Mouse (Mus musculus): ENCODE results near the gene Clec16a.

DNA sequence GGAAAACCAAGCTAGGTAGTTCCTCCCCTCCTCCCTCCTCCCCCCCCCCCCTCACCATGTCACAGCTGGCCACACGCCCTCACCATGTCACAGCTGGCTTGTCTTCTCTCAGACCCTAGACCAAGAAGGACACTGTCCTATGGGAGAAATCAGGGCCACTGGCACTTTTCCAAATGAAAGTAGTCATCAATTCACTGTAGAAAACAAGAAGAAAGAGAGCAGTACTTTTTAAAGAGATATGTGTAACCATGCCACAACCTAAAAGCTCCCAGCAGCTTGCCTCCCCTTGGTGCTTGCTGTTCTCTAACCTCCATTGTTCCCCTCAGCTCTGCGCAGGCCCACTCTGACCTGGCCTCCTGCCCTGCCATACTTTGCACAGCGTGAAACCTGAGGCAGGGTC is 124.8 kb downstream of the Clec16a start:
- TF ChIP-seq POLR2A (IDR thresholded peaks at IDR 0.05; ENCODE audit: control insufficient read depth, extremely low read depth, insufficient read depth, low read length, poor library complexity) = no peak
- TF ChIP-seq CTCF (IDR thresholded peaks at IDR 0.05; ENCODE audit: borderline replicate concordance, control insufficient read depth, extremely low read depth, insufficient read depth, low read length, poor library complexity) = no peak
